Mouse (Mus musculus): Measurements from ENCODE around the gene Cd244a.

Gene Cd244a

DNA sequence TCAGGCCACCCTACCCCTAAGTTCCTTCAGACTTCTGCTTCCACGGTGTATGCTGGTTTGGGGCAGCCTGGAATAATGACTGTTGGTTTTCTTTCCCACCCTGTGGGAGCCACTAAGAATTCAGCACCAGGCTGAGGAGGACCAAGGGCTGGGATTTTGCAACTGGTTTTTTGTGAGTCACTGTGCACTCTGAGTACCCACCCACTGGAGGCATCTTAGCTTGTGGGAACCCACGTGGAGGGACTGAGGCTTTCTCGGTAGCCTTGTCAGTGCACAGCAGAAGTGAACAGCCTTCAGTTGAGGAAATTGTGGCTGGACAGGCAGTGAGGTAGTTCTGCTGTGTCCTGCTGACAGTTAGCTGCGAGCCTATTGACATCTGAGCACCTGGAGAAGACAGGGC is at the start of gene Cd244a:
Gene Cd244a, plus strand, starts transcription at position 296 of the 400 bp plus-strand sequence.
- no peak for DNase-seq (ENCODE audit: low spot score in 2 of 2)

DNA sequence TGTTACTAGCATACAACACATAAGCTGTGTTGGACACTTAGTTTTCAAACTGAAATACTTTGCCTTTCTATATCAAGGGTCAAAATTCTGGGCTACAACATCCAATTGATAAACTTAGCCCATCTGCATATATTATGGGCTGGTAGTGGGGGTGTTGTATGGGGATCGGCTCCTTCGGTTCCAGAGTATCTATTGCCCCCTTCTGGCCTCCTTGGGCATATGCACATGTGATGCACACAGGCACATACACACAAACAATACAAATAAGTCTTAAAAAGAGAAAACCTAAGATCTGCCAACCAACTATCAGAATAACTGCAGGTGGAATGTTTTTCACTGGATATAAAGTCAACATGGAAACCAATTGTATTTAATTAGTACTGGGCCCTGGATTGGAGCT is 45.8 kb upstream of the Cd244a start:
- no peak for DNase-seq (ENCODE audit: low spot score in 2 of 2)

GRCm38 (mm10) chr1:171513760-171514159 is 45.2 kb upstream of the Cd244a start:
- no peak for DNase-seq (ENCODE audit: low spot score in 2 of 2)

DNA sequence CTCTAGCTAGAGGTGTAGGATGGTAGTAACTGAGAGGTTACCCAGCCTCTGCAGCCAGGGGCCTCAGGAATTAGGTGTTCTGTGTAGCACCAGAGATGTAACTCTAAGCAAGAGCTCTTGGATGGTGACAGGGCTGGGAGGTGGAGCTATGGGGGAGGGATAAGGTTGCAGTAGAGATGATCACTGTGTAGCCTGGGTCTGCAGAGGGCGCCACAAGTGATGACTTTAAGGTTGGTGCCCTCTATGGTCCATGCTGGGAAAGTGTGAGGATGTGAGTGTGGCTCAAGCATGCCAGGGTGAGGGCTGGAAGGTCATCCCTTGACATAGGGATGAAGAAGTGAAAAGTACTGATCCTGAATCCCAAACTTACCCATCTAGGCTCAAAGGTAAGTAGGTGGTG is 44.0 kb upstream of the Cd244a start:
- no peak for DNase-seq (ENCODE audit: low spot score in 2 of 2)

DNA sequence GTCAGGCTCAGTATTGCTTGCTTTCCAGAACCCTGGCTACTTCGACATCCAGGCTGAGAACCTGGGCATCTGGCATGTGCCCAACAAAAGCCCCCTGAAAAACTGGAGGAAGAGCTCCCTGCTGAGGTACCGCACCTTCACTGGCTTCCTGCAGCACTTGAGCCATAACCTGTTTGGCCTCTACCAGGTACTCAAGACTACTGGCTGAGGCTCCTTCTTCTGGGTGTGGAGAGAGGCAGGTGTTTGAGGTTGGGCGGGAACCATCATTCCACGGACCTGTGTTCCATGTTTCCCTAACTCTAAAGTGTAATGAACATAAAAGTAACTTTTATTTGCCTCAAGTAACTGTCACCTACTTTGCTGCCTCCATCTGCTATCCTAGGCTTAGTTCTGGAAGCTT is 43.4 kb upstream of the Cd244a start:
- DNase-seq (ENCODE audit: low spot score in 2 of 2): no peak

GRCm38 (mm10) chr1:171531367-171531766 is 27.6 kb upstream of the Cd244a start:
- no peak for DNase-seq (ENCODE audit: low spot score in 2 of 2)

- no peak for DNase-seq (ENCODE audit: low spot score in 2 of 2)
These were observed 26.2 kb upstream of the Cd244a start for GRCm38 (mm10) chr1:171532830-171533229.

DNA sequence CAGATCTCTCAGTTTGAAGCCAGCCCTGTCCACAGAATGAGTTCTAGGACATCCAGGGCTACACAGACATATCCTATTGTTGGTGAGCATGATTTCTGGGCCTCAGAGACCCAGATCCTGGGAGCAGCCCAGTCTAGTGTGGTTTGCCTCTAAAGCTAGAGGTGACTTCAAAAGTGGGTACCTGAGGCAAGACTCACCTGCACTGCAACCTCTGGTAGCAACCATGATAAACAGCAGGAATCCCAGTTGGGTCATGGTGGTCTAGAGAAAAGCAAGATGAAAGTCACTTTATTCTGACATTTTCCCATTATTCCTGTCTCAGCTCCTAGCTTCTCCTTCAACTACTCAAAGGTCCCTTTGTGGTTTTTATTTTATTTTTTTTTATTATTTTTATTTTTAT is 24.4 kb upstream of the Cd244a start:
- DNase-seq (ENCODE audit: low spot score in 2 of 2): no peak

DNA sequence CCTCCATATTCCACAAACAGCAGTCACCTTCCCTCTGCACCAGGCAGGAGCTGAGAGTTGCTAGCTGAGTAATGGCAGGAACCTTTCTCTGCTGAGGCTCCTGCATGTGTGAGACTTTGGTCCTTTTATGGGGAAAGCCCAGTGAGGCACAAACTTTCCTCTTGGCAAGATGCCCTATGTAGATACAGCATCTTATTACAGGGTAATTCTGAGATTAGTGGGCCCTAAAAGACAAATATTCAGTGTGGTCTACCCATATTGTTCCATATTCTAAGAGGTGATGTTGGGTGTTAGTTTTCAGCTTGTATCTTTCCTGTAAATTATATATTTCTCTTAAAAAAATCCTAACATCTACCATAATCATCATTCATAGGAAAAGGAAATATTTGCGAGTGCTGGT is 23.8 kb upstream of the Cd244a start, which contains the start of gene Itln1:
Gene Itln1, minus strand, starts transcription at position 101 of the 400 bp plus-strand sequence.
- DNase-seq (ENCODE audit: low spot score in 2 of 2): no peak

DNA sequence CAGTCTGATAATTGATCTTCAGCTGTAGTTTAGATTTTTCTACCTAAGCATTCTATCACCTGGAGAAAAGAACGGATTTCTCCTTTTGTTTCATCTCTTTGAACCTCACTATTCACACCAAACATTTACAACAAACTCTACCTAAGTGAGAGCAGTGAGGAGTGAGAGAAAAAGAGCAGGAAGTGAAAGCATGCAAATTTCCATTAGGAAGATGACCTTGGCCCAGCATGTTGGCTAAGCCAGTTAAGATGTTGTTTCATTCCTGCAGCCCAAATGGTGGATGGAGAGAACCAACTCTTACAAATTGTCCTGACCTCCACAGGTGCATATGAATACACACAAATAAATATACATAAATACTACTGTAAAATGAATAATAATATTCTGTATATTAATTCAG is 18.3 kb upstream of the Cd244a start:
- no peak for DNase-seq (ENCODE audit: low spot score in 2 of 2)

GRCm38 (mm10) chr1:171551326-171551725 is 7.7 kb upstream of the Cd244a start:
- DNase-seq (ENCODE audit: low spot score in 2 of 2): no peak

DNA sequence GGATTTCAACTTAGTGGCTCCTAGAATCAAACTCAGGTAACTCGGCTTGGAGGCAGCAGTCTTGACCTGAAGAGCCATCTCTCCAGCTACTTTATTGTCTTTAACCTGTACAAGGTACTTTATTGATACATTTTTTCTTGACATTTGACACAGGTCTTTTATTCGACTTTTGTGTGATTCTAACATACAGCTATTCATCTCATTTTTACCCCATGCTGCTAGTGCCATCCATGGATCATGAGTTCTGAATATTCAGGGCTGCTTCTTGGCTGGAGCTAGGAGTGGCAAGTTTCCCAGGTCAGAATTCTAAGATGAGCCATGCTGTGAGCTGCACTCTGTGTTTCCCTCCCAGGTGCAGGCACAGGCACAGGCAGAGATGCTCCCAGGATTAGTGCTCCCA is 6.8 kb upstream of the Cd244a start:
- no peak for DNase-seq (ENCODE audit: low spot score in 2 of 2)

- DNase-seq (ENCODE audit: low spot score in 2 of 2): no peak
These were observed 5.3 kb upstream of the Cd244a start for GRCm38 (mm10) chr1:171553359-171554341.

- no peak for DNase-seq (ENCODE audit: low spot score in 2 of 2)
These were observed 2.6 kb upstream of the Cd244a start for GRCm38 (mm10) chr1:171556366-171556765.

GRCm38 (mm10) chr1:171558407-171558806 is 586 bp upstream of the Cd244a start:
- DNase-seq (ENCODE audit: low spot score in 2 of 2): no peak

DNA sequence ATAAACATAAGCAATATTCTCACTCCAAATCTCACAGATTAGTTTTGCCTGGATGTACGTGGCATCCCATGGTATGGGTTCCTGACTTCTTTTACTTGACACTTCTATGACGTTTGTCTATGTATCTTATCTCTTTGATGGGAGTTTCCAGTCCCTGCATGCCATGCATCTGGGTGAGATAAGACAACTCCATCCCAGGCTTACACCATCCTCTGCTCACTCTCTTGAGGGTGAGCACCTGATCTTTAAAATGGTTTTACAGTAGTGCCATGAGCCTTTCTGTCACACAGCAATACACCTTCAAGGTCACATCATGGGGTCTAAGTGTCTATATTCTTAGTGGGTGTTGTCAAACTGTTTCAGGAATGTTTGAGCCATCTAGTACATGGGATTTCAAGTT is 1.3 kb downstream of the Cd244a start:
- no peak for DNase-seq (ENCODE audit: low spot score in 2 of 2)

DNA sequence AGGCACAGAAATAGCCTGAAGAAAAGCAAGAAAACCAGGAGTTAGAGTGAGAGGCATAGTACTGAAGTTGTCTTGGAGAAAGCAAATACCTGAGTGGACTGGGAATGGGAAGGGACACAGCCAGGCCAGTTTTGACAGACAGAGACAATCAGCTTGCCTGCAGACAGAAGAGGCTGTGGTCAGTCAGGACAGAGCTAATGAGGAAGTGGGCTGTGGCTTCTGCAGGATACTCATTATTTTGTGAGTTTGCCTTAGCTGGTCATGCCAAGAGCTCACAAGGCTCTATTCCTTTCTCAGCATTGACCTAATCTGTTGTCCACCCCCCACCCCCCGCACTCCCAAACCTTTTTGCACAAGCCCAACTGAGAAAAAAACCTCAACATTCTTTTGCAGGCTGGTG is 2.2 kb downstream of the Cd244a start:
- no peak for DNase-seq (ENCODE audit: low spot score in 2 of 2)

DNA sequence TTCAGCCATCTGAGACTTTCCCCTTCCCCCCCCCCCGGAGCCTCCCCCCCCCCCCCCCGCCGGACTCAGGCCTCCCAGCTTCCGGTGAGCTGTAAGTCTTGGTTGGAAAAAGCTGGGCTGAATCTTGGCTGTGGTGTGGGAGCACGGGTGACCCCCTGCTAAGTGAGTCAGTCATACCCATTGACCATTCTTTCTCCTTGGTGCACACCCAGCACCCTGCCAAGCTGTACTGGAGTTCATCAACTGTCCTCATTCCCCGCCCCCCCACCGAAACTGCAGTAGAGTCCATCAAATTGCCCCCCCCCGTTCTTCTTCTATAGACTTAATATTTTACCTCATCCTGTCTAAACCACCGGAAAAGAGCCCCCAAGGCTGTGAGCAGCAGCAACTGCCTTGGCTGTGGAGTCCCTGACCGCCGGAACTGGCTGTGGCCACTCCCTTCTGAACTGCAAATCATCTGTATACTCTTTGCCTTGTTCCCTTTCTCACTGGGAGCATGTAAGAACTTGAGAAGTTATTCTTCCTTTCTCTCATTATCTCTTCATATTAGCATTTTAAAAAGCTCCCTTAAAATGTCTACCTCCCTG is 2.7 kb downstream of the Cd244a start:
- DNase-seq (ENCODE audit: low spot score in 2 of 2): no peak

DNA sequence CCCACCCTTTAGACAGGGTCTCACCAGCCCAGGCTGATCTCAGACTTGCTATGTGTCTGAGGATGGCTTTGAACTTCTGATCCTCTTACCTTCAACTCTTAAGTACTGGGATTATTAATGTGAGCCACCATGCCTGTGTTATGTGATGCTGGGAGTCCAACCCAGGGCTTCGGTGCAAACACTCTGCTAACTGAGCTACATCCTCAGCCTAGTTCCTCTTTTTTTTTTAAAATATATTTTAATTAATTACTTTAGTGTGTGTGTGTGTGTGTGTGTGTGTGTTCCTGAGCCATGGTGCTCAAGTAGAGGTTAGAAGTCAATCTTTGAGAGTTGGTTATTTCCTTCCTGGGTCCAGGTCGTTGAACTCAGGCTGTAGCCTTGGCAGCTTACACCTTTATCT is 4.0 kb downstream of the Cd244a start:
- no peak for DNase-seq (ENCODE audit: low spot score in 2 of 2)

DNA sequence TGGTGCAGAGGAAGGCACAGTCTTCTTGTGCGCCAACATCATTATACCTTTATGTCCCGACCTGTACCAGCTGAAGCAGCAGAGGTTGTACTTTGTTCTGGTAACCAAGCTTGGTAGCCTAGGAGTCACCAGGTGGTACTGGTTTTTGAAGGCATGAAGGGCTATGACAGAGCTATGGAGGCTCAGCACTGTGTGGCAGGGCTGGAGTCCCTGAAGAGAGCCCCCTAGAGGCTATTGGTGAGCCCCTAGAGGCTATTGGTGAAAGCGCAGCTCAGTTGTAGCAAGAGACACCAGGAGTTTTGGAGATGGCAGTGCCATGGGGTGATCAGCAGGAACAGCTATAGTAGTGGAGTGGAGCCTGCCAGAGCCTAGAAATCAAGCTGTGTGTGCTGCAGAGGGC is 5.3 kb downstream of the Cd244a start:
- no peak for DNase-seq (ENCODE audit: low spot score in 2 of 2)

GRCm38 (mm10) chr1:171565888-171566287 is 6.9 kb downstream of the Cd244a start:
- DNase-seq (ENCODE audit: low spot score in 2 of 2): no peak

- DNase-seq (ENCODE audit: low spot score in 2 of 2): peak; percentile 6 to 15
These were observed 7.8 kb downstream of the Cd244a start for GRCm38 (mm10) chr1:171566777-171567176.

DNA sequence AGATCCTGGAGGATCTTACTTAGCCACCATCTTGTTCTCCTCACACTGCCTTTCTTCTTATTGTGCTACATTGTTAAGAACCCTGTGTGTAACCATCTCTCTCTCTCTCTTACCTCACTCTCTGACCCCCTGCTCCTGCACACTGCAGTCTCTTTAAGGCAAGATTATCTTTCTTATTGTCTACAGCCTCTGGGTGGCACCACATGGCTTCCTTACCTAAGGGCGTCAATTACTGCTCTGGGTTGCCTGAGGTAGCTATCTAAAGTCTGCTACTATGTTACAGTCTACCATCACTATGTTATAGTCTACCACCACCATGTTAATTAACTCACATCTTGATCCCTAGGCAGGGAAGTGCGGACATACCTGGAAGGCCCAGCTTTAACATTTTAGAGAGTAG is 9.4 kb downstream of the Cd244a start:
- DNase-seq (ENCODE audit: low spot score in 2 of 2): no peak
